Mouse (Mus musculus) stomach, postnatal 0 days (tissue): ENCODE measurements at regions not wholly inside any gene's neighbourhood (a gene's known extent, or its start where the extent isn't known, plus 50 kb on each side); places are given as distances from the start of the nearest gene placed in this dataset.

ENCODE experiments used
- CTCF ChIP-seq: IDR thresholded peaks from 2 replicates; pipeline ENCODE4 v1.5.1; 2016; ENCODE audit warnings: antibody characterized with exemption, low read depth, mild to moderate bottlenecking, moderate library complexity
- EP300 ChIP-seq: optimal IDR thresholded peaks from 2 replicates; pipeline ENCODE3; 2016; ENCODE audit warnings: antibody characterized with exemption

GRCm38 (mm10) chr2:147979660-147980364 lies 67.0 kb downstream of the Foxa2 start:
- TF ChIP-seq EP300 (no peak), CTCF (no peak)
